Mouse (Mus musculus): ENCODE measurements around the gene Gm49661.

GRCm38 (mm10) chr8:84928456-84929306 is 40.6 kb downstream of the Gm49661 start:
- TF ChIP-seq HCFC1 (IDR thresholded peaks at IDR 0.05; ENCODE audit: low read depth, low read length) (no peak), MXI1 (IDR thresholded peaks at IDR 0.05; ENCODE audit: low read depth, low read length) (no peak), USF1 (IDR thresholded peaks at IDR 0.05; ENCODE audit: low read depth, low read length) (no peak), POLR2A (IDR thresholded peaks at IDR 0.05; ENCODE audit: low read depth, low read length) (no peak), MYC (IDR thresholded peaks at IDR 0.05; ENCODE audit: low read depth, low read length) (no peak), E2F4 (IDR thresholded peaks at IDR 0.05; ENCODE audit: insufficient replicate concordance, low read depth, low read length) (no peak)
